Mouse (Mus musculus) layer of hippocampus, adult 9-10 months (tissue): ENCODE measurements at regions not wholly inside any gene's neighbourhood (a gene's known extent, or its start where the extent isn't known, plus 50 kb on each side); places are given as distances from the start of the nearest gene placed in this dataset.

Source experiments
- DNase-seq: peaks from one replicate; pipeline ENCODE4 v3.0.0; 2022; ENCODE audit warnings: low spot score

GRCm38 (mm10) chr11:71411958-71412357, 181.4 kb upstream of the Nlrp1b start:
- no peak for DNase-seq

GRCm38 (mm10) chr11:71414403-71415140, 184.0 kb upstream of the Nlrp1b start:
- DNase-seq, result no peak

GRCm38 (mm10) chr11:71415451-71415850, 184.9 kb upstream of the Nlrp1b start:
- DNase-seq, result no peak

- no peak for DNase-seq
These were observed 191.8 kb upstream of the Nlrp1b start for GRCm38 (mm10) chr11:71422291-71422840.

GRCm38 (mm10) chr11:71423242-71423641, 192.7 kb upstream of the Nlrp1b start:
- DNase-seq, result no peak

- DNase-seq, result no peak
These were observed 194.3 kb upstream of the Nlrp1b start for GRCm38 (mm10) chr11:71424879-71425278.

GRCm38 (mm10) chr11:71429739-71430138, 199.2 kb upstream of the Nlrp1b start:
- no peak for DNase-seq

GRCm38 (mm10) chr11:71434241-71434640, 203.7 kb upstream of the Nlrp1b start:
- DNase-seq, result no peak

GRCm38 (mm10) chr11:71434886-71435285, 204.4 kb upstream of the Nlrp1b start:
- DNase-seq, result no peak

GRCm38 (mm10) chr11:71435745-71436144, 205.2 kb upstream of the Nlrp1b start:
- DNase-seq, result no peak

GRCm38 (mm10) chr11:71436335-71436734, 205.8 kb upstream of the Nlrp1b start:
- no peak for DNase-seq

- DNase-seq, result no peak
These were observed 206.3 kb upstream of the Nlrp1b start for GRCm38 (mm10) chr11:71436801-71437200.

GRCm38 (mm10) chr11:71439871-71440270, 209.3 kb upstream of the Nlrp1b start:
- no peak for DNase-seq

GRCm38 (mm10) chr11:71440392-71440791, 209.9 kb upstream of the Nlrp1b start:
- no peak for DNase-seq

- no peak for DNase-seq
These were observed 213.5 kb upstream of the Nlrp1b start for GRCm38 (mm10) chr11:71444056-71444455.

- DNase-seq, result no peak
These were observed 216.1 kb upstream of the Nlrp1b start for GRCm38 (mm10) chr11:71446641-71447040.

GRCm38 (mm10) chr11:71447841-71448745, 217.6 kb upstream of the Nlrp1b start:
- DNase-seq, result peak; percentile 44

- no peak for DNase-seq
These were observed 249.6 kb upstream of the Nlrp1b start for GRCm38 (mm10) chr11:71480094-71480493.

GRCm38 (mm10) chr11:71497863-71498262, 251.9 kb upstream of the Wscd1 start:
- no peak for DNase-seq

GRCm38 (mm10) chr11:71498299-71498698, 251.4 kb upstream of the Wscd1 start:
- DNase-seq, result no peak

GRCm38 (mm10) chr11:71502156-71502555, 247.6 kb upstream of the Wscd1 start:
- DNase-seq, result no peak

GRCm38 (mm10) chr11:71512271-71513066, 237.3 kb upstream of the Wscd1 start:
- no peak for DNase-seq
